Mouse (Mus musculus) cerebellum, adult 18-20 months (tissue): Measurements from ENCODE around the gene Nav1.
"Not testable (repeated sequence)": the region's sequence is repeated elsewhere in the genome, so short reads cannot be mapped to it uniquely, and the experiment has no call there.

Experiments used
- DNase-seq, 2 experiments: peaks; one replicate each; pipeline ENCODE4 v3.0.0; 2021

Nav1 gene

DNA sequence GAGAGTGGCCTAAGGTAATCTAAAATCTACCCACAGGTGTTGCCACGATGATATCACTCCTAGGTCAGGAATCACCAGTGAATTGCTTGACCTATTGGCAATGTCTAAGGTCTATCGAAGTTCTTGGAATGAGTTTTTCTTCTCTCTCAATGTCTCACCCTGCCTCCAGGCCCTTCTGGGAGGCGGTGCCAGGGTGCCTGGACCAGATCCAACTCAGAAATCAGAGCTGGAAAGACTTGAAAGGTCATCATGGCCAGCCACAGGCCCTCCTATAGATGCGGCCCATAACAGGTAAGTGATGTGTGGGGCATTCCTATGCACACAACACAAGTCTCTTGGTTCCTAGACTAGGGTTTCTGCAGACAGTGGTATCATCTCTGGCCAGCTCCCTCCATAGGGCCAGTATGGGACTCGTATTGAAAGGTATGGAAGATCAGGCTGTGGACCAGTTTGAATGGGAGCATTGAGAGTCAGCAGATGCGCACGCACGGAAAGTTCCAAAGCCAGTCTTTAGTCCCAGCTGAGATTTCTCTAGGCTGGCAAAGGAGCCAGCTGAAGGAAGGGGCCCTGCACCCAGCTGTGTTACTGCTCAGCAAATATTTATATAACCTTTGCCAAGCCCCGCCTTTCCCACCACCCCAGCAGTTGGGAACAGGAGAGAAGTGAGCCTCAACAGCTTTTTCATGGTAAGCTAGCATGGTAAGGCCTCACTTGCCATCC, 92.0 kb downstream of the Nav1 start:
- no peak for DNase-seq

DNA sequence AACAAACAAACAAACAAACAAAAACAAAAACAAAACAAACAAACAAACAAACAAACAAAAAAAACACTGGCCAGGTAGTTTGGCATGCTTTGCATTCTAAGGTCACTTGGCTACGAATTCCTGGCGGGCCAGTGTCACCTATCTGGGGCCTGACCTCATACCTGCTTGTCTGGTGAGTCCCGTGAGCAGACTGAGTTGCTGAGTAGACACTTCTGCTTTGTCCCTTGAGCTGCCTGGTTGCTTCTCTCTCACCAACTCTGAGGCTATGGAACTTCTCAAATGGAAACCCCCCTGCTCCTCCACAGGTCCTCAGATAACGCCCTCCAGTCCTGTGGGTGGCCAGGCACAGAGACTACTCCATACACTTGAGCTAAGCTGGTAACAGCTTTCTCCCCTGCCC, 93.0 kb downstream of the Nav1 start:
- no peak for DNase-seq

- no peak for DNase-seq
These were observed 93.6 kb downstream of the Nav1 start for GRCm38 (mm10) chr1:135513464-135513863.

- peak; percentile 33 to 41 for DNase-seq
These were observed 96.6 kb downstream of the Nav1 start for GRCm38 (mm10) chr1:135510346-135510977.

DNA sequence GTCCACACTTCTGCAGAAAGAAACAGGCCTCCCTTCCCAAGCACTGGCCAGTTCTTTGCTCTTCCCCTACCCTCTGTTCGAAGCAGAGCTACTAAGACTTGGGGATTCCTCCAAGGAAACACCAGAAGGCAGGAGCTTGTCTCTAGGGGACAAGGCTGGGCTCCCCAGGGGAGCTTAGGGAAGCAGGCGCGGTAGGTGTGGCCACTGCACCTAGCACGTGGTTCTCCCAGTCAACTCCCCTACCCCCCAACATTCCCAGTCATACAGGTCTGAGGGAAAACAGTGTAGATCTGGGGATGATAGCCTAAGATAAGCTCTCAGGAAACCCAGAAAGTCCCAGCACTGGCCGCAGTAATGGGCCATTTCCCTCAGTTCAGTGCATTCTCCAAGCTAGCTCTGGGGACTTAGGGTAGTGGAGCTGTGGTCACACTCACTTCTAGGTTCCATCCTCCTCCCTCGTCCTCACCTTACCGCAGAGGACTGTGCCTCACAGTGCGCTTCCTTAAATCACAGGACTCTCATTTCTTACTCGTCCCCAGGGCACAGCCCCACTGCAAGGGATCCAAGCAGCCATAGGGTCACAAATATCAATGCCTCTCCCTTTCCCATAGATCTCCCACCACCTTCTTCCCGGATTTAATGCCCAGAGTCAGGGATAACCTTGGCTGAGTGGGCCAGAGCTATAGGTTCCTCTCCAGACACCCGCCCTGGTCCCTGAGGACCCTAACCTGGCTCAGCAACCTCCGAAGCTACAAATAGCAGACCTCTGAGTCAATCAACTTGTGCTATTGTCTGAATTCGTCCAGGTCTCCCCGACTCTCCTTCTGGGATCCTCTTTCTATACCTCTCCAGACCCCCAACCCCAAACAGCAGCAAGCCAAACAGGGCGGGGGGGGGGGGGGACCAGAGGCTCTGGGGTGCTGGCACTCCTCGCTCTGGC, 97.7 kb downstream of the Nav1 start:
- DNase-seq, result no peak

DNA sequence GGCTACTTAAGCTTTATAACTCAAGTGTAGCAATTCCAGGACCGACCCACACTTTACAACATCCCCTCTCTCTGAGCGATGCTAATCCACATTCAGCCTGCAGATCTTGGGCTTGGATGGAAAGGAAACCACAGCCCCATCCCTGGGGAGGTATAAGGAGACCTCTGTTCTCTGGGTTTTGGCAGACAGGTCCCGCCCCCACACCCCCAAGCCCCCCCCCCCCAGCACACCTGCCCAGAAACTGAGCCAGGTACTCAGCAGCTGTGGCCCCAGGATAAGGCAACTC, 98.8 kb downstream of the Nav1 start:
- DNase-seq, result no peak

- no peak for DNase-seq
These were observed 99.3 kb downstream of the Nav1 start for GRCm38 (mm10) chr1:135507572-135508348.

GRCm38 (mm10) chr1:135505499-135505898, 101.6 kb downstream of the Nav1 start:
- no peak for DNase-seq

- no peak for DNase-seq
These were observed 103.7 kb downstream of the Nav1 start for GRCm38 (mm10) chr1:135503436-135503835.

DNA sequence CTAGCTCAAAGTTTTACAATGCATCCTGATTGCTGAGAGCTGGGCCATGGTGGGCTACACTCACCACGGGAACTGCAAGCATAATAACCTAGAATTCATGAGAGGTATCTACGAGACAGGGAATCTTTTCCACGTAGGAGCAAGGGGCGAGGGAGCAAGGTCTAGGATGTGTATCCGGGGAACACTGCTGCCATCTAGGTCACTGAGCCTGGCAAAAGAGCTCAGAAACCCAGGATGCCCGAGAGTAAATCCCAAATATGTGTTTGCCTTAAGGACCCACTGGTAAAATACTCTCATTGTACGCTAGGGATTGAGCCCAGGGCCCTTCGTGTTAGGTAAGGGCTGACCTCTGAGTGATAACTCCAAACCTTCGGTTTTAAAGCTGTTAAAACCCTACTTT, 104.3 kb downstream of the Nav1 start:
- DNase-seq, result no peak

DNA sequence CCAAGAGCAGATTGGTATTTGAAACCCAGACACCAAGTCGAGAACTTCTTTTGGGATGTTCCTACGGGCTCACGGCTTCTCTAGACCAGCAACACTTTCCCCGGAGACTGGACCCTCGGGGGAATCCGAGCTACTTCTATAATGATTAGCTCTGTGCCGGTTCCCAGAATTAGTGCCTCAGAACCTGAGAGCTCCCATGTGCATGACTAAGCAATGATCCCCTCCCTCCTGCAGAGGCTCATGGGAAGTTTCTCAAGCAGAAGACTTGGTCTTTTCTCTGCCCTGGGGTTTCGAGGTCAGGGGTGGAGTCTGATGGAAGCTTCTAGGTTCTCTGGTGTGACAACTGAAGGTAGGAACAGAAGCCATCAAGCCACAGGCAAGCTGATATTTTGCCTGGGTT, 105.0 kb downstream of the Nav1 start:
- DNase-seq, result no peak

- DNase-seq, result no peak
These were observed 108.4 kb downstream of the Nav1 start for GRCm38 (mm10) chr1:135498455-135499358.

DNA sequence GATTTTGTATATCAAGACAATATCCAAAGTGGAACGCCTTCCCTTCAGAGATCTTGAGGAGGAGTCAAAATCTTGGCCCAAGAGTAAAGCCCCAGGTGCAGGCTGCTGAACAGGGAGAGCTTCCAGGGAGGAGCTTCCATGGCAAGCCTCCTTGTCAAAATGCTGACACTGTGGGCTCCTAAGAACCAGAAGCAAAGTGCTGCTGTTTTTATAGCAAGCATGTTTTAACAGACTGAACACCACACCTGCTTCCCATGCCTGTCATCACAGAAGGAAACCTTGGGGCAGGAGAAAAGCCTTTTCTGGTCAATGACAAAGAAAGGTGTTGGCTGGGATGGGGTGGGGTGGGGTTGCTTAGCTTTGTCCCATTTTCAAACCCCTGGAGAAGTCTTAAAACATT, 112.0 kb downstream of the Nav1 start:
- no peak for DNase-seq

DNA sequence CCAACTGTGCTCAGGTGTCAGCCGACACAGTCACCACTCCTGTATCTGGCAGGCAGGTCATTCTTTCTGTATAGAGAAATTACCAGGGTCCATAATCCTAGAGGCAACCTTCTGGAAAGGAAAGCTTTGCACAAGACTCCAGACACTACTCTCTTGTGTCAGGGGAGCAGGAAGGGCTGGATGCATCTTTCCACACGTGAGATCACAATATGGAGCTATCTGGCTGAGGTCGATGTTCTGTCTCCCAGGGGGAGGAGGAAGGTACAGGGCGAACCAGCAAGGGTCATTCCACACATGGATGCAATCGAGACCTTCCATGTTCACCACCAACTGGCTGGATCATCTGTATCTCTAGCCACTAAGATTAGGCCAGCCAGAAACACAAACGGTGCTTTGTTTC, 113.2 kb downstream of the Nav1 start:
- no peak for DNase-seq

- no peak for DNase-seq
These were observed 114.7 kb downstream of the Nav1 start for GRCm38 (mm10) chr1:135492406-135492805.

DNA sequence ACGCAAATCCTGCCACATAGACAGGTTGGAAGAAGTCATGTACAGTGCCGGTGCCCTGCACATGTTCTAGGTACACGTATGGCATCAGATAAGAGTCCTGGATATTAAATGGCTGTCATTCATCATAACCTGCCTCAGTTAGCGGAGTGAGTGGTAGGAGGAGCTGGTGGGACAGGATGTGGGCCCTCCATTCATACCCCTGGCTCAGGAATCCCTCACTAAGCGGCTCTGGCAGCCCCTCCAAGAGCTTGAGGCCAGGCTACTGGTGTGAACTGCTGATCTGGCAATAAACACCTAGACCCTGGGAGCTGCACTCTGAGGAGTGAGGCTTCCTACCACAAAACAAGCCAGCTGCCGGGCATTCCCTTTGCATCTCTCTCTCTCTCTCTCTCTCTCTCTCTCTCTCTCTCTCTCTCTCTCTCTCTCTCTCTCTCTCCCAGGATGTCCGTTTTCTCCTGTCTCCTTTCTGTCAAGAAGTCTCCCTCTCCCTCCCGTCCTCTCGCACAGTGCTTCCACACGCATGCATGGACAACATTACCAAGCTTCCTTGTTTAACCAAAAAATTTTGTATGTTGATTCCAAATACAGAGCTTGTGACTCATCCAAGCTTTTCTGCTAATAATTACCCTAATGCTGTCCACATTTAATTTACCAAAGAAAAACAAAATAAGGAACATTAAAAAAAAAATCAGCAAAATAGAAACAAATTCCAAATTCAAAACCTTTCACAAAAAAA, 116.0 kb downstream of the Nav1 start:
- no peak for DNase-seq

DNA sequence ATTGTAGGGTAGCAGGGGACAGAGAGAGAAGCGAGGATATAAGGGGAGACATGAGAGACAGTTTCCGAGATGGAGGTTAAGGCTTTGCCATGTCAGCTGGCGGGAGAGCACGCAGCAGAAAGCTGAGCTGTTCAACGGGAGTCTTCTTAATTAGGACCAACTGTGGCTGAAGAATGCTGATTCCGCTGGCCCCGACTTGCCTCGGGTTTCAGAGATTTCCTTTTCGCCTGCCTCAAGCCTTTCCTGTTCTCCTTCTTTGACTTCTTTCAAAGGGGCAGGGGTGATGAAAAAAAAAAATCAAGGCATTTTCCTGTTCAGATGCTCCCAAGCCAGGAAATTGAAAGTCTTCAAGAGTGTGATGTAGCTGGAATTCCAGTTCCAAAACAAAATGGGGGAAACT, 118.2 kb downstream of the Nav1 start:
- no peak for DNase-seq

GRCm38 (mm10) chr1:135485179-135485578, 121.9 kb downstream of the Nav1 start:
- DNase-seq, result no peak

- not testable (repeated sequence) for DNase-seq
These were observed 122.5 kb downstream of the Nav1 start for GRCm38 (mm10) chr1:135484503-135485051.

GRCm38 (mm10) chr1:135483971-135484370, 123.1 kb downstream of the Nav1 start:
- DNase-seq, result no peak

- DNase-seq, result no peak
These were observed 124.4 kb downstream of the Nav1 start for GRCm38 (mm10) chr1:135482666-135483065.
